Mouse (Mus musculus): ENCODE results near the gene Rbck1.
A peak's percentile ranks its signal among the peaks of the same experiment; 100 is the strongest.

Rbck1 gene

GRCm38 (mm10) chr2:152343329-152344213 lies 11.1 kb upstream of the Rbck1 start, which contains the start of gene Trib3:
Trib3 (minus strand) TSS chr2:152344032.
- peak; percentile 95 for DNase-seq

GRCm38 (mm10) chr2:152339631-152340179 lies 7.3 kb upstream of the Rbck1 start:
- no peak for DNase-seq

- DNase-seq = no peak
Measured at GRCm38 (mm10) chr2:152338319-152338718, 5.9 kb upstream of the Rbck1 start.

GRCm38 (mm10) chr2:152337591-152338212 lies 5.2 kb upstream of the Rbck1 start:
- DNase-seq = no peak

- DNase-seq = no peak
Measured at GRCm38 (mm10) chr2:152336856-152337255, 4.4 kb upstream of the Rbck1 start.

GRCm38 (mm10) chr2:152335289-152335820 lies 2.9 kb upstream of the Rbck1 start:
- no peak for DNase-seq

- no peak for DNase-seq
Measured at GRCm38 (mm10) chr2:152333345-152334006, 1.0 kb upstream of the Rbck1 start.

- peak; percentile 27 for DNase-seq
Measured at GRCm38 (mm10) chr2:152330858-152331423, 1.5 kb downstream of the Rbck1 start.

- DNase-seq = no peak
Measured at GRCm38 (mm10) chr2:152327980-152328379, 4.5 kb downstream of the Rbck1 start.

GRCm38 (mm10) chr2:152326654-152327053 lies 5.8 kb downstream of the Rbck1 start:
- DNase-seq = no peak

- DNase-seq = no peak
Measured at GRCm38 (mm10) chr2:152326157-152326556, 6.3 kb downstream of the Rbck1 start.

GRCm38 (mm10) chr2:152324842-152325241 lies 7.6 kb downstream of the Rbck1 start:
- no peak for DNase-seq

GRCm38 (mm10) chr2:152323971-152324370 lies 8.5 kb downstream of the Rbck1 start:
- DNase-seq = no peak

- no peak for DNase-seq
Measured at GRCm38 (mm10) chr2:152322198-152322597, 10.3 kb downstream of the Rbck1 start.

- no peak for DNase-seq
Measured at GRCm38 (mm10) chr2:152321558-152321957, 10.9 kb downstream of the Rbck1 start.

GRCm38 (mm10) chr2:152317054-152317453 lies 15.4 kb downstream of the Rbck1 start:
- no peak for DNase-seq

GRCm38 (mm10) chr2:152313926-152314325 lies 18.5 kb downstream of the Rbck1 start:
- no peak for DNase-seq

- no peak for DNase-seq
Measured at GRCm38 (mm10) chr2:152312996-152313395, 19.5 kb downstream of the Rbck1 start.

- no peak for DNase-seq
Measured at GRCm38 (mm10) chr2:152307186-152307585, 25.3 kb downstream of the Rbck1 start.

- no peak for DNase-seq
Measured at GRCm38 (mm10) chr2:152305480-152305879, 27.0 kb downstream of the Rbck1 start.

GRCm38 (mm10) chr2:152303781-152304180 lies 28.7 kb downstream of the Rbck1 start:
- DNase-seq = no peak

GRCm38 (mm10) chr2:152302862-152303261 lies 29.6 kb downstream of the Rbck1 start:
- DNase-seq = no peak

- no peak for DNase-seq
Measured at GRCm38 (mm10) chr2:152294541-152294940, 37.9 kb downstream of the Rbck1 start.
